Mouse (Mus musculus) cortical plate, adult 2 months (tissue): ENCODE data around the gene Zfp488.

Experiments used
- CTCF ChIP-seq: fragments of 200-500 bp; IDR thresholded peaks from 2 replicates; pipeline ENCODE4 v1.5.1; 2011; ENCODE audit warnings: mild to moderate bottlenecking, control low read depth, low read length; ENCODE audit not compliant: insufficient read depth; ENCODE audit errors: extremely low read depth
- POLR2A ChIP-seq: fragments of 200-500 bp; IDR thresholded peaks from 2 replicates; pipeline ENCODE4 v1.6.1; 2011; ENCODE audit warnings: mild to moderate bottlenecking, low read length, control low read depth; ENCODE audit not compliant: insufficient read depth; ENCODE audit errors: extremely low read depth

- TF ChIP-seq CTCF (peak; percentile 41), POLR2A (no peak)
Measured at GRCm38 (mm10) chr14:33932935-33933703, 45.4 kb downstream of the Zfp488 start.
